Mouse (Mus musculus): ENCODE measurements around the gene Arhgap31.

The Arhgap31 gene

GRCm38 (mm10) chr16:38649431-38649827, 63.6 kb downstream of the Arhgap31 start:
- no peak for DNase-seq (ENCODE audit: low spot score)

- DNase-seq (ENCODE audit: low spot score) = no peak
Measured at GRCm38 (mm10) chr16:38648783-38649430, 64.2 kb downstream of the Arhgap31 start.

- no peak for DNase-seq (ENCODE audit: low spot score)
Measured at GRCm38 (mm10) chr16:38648155-38648554, 64.9 kb downstream of the Arhgap31 start.

GRCm38 (mm10) chr16:38644455-38644854, 68.6 kb downstream of the Arhgap31 start:
- DNase-seq (ENCODE audit: low spot score) = no peak

- no peak for DNase-seq (ENCODE audit: low spot score)
Measured at GRCm38 (mm10) chr16:38637085-38637484, 76.0 kb downstream of the Arhgap31 start.

- DNase-seq (ENCODE audit: low spot score) = no peak
Measured at GRCm38 (mm10) chr16:38636682-38637081, 76.4 kb downstream of the Arhgap31 start.

- DNase-seq (ENCODE audit: low spot score) = no peak
Measured at GRCm38 (mm10) chr16:38635833-38636390, 77.2 kb downstream of the Arhgap31 start.

- DNase-seq (ENCODE audit: low spot score) = no peak
Measured at GRCm38 (mm10) chr16:38632147-38632546, 80.9 kb downstream of the Arhgap31 start.

- DNase-seq (ENCODE audit: low spot score) = no peak
Measured at GRCm38 (mm10) chr16:38625811-38626369, 87.2 kb downstream of the Arhgap31 start.

- no peak for DNase-seq (ENCODE audit: low spot score)
Measured at GRCm38 (mm10) chr16:38625411-38625810, 87.7 kb downstream of the Arhgap31 start.

- DNase-seq (ENCODE audit: low spot score) = no peak
Measured at GRCm38 (mm10) chr16:38624303-38624702, 88.8 kb downstream of the Arhgap31 start.

GRCm38 (mm10) chr16:38622283-38622682, 90.8 kb downstream of the Arhgap31 start:
- DNase-seq (ENCODE audit: low spot score) = no peak

GRCm38 (mm10) chr16:38620696-38621450, 92.2 kb downstream of the Arhgap31 start:
- DNase-seq (ENCODE audit: low spot score) = no peak

- no peak for DNase-seq (ENCODE audit: low spot score)
Measured at GRCm38 (mm10) chr16:38619054-38619453, 94.0 kb downstream of the Arhgap31 start.

GRCm38 (mm10) chr16:38617977-38618376, 95.1 kb downstream of the Arhgap31 start:
- DNase-seq (ENCODE audit: low spot score) = no peak

- DNase-seq (ENCODE audit: low spot score) = no peak
Measured at GRCm38 (mm10) chr16:38613646-38614045, 99.4 kb downstream of the Arhgap31 start.

- no peak for DNase-seq (ENCODE audit: low spot score)
Measured at GRCm38 (mm10) chr16:38612646-38613045, 100.4 kb downstream of the Arhgap31 start.

GRCm38 (mm10) chr16:38609092-38609491, 104.0 kb downstream of the Arhgap31 start:
- DNase-seq (ENCODE audit: low spot score) = no peak

GRCm38 (mm10) chr16:38608687-38609086, 104.4 kb downstream of the Arhgap31 start:
- no peak for DNase-seq (ENCODE audit: low spot score)

- no peak for DNase-seq (ENCODE audit: low spot score)
Measured at GRCm38 (mm10) chr16:38606509-38606908, 106.6 kb downstream of the Arhgap31 start.

GRCm38 (mm10) chr16:38602989-38603804, 109.9 kb downstream of the Arhgap31 start:
- no peak for DNase-seq (ENCODE audit: low spot score)
